Mouse (Mus musculus): ENCODE results near the gene 4930404H24Rik. TPM values are rescaled to one million over a fixed set of nuclear protein-coding genes. Genes with fewer than 3 reads are reported as not detected.

4930404H24Rik gene
- polyA plus RNA-seq, 1 experiment from 2014 or later: not detected

DNA sequence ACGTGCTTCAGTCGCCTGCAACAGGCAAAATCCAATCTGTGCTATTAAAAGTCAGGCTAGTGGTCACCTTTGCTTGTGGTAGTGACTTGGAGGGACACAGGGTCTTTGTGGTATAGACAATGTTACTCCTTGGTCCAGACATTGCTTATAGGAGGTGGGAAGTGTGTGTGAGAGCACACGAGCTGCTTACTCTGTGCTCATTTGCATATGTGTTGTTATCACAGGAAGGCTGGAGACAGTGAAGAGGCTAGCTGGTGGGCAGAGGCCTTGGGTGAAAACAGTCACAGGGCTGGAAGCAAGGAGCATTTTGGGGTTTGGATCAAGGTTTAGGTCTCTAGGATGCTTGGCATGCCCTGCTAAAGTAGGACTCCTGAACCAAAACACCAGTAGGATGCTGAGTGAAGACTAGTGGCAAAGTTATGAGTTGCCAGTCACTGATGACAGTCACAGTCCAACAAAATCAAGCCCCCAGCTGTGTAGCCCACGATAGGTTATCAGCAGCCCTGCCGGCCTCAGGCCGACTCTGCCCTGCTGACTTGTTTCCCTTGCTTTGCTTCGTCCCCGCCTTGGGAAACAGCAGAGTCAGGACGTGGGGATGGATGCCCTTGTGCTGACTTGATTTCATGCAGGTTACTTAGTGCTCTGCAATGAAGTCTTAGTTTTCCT, 37.6 kb upstream of the 4930404H24Rik start:
- no peaks in the 10 kb centered on the region for H3K27me3 ChIP-seq (replicated peaks)
- peak overlapping the region; percentile 51 for H3K9ac ChIP-seq
- H3K4me2 ChIP-seq: peak overlapping the region; percentile 48
- H3K4me1 ChIP-seq: peaks cover 71% of the 10 kb centered on the region
- H3K9me3 ChIP-seq (replicated peaks): no peaks in the 10 kb centered on the region
- WGBS (ENCODE audit: insufficient replicate concordance): 24% methylated on average over 9 of the region's 9 CpGs
- 0 out of 2 replicates have a peak overlapping the region, but pooled peaks have one; percentile 13 for H3K4me3 ChIP-seq
- peak overlapping the region; percentile 96 for H3K27ac ChIP-seq
- ATAC-seq: peak; percentile 85
- H3K36me3 ChIP-seq: peaks cover 11% of the 10 kb centered on the region

DNA sequence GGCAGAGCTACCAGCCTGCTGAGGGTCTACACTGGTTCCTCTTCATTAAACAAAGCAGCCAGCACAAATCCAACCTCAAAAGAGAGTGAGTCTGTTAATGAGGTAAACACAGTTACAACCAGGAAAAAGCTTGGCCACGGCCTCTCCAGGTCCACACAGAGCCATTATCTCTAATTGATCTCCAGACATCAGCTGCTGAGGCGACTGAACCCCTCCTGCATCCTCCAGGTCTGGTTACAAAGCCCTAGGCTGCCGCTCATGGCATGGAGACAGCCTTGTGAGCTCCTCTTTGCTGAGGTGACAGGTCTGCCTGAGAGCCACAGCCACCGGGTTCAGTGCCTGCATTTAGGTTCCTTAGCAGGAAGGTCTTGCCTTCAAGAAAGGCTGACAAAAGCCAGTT, 35.1 kb upstream of the 4930404H24Rik start:
- Histone ChIP-seq H3K9me3 (replicated peaks) (no peaks in the 10 kb centered on the region), H3K4me3 (no peak overlapping the region), H3K27ac (peak overlapping the region; percentile 49; the same call in 1 of the 2 replicates), H3K4me1 (peaks cover 73% of the 10 kb centered on the region), H3K27me3 (replicated peaks) (no peaks in the 10 kb centered on the region), H3K36me3 (peaks cover 29% of the 10 kb centered on the region), H3K9ac (no peak overlapping the region), H3K4me2 (no peak overlapping the region)
- WGBS (ENCODE audit: insufficient replicate concordance): 50% methylated on average over 4 of the region's 4 CpGs
- ATAC-seq: no peak

DNA sequence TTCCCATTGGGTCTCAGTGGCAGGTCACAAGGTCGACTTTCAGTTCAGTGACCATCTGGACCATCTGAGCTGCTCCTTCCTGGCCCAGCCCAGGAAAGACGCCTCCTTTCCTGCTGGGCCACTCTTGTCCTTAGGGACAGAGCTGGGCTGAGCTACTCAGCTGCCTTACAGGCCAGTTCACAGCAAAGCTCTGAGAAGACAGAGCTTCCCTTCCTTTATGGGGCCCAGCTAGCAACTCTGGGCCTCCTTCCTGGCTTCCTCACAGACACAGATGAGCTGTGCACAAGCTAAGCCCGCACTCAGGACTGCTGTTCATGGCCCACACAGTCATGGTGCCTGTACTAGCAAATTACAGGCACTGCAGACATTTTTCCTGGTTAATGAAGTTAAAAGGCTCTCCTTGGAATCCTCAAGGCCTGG, 34.6 kb upstream of the 4930404H24Rik start:
- peak overlapping the region; percentile 49 for H3K27ac ChIP-seq
- H3K4me2 ChIP-seq: no peak overlapping the region
- 44% methylated on average over 3 of the region's 3 CpGs for WGBS (ENCODE audit: insufficient replicate concordance)
- ATAC-seq: no peak
- H3K4me1 ChIP-seq: peaks cover 67% of the 10 kb centered on the region
- H3K4me3 ChIP-seq: no peak overlapping the region
- H3K27me3 ChIP-seq (replicated peaks): no peaks in the 10 kb centered on the region
- H3K9ac ChIP-seq: no peak overlapping the region
- peaks cover 35% of the 10 kb centered on the region for H3K36me3 ChIP-seq
- no peaks in the 10 kb centered on the region for H3K9me3 ChIP-seq (replicated peaks)

DNA sequence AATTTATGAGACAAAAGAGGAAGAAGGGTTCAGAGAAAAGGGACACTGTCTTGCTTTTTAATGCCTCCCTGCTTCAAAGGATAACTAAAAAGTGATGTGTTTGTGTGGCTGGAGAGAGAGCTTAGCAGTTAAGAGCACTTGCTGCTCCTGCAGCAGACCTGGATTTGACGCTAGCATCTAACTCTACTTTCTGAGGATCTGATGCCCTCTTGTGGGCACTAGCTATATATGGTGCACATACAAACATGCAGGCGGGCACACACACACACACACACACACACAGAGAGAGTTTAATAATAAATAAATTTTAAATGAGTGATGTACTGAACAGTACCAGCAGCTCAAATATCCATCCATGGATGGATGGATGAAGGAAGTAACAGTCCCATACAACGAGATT, 29.3 kb upstream of the 4930404H24Rik start:
- no peak overlapping the region for H3K9ac ChIP-seq
- H3K27me3 ChIP-seq (replicated peaks): no peaks in the 10 kb centered on the region
- 91% methylated on average over 3 of the region's 3 CpGs for WGBS (ENCODE audit: insufficient replicate concordance)
- peaks cover 16% of the 10 kb centered on the region for H3K4me1 ChIP-seq
- ATAC-seq: no peak
- H3K4me2 ChIP-seq: no peak overlapping the region
- no peak overlapping the region for H3K4me3 ChIP-seq
- no peak overlapping the region for H3K27ac ChIP-seq
- H3K9me3 ChIP-seq (replicated peaks): no peaks in the 10 kb centered on the region
- peaks cover 70% of the 10 kb centered on the region for H3K36me3 ChIP-seq

DNA sequence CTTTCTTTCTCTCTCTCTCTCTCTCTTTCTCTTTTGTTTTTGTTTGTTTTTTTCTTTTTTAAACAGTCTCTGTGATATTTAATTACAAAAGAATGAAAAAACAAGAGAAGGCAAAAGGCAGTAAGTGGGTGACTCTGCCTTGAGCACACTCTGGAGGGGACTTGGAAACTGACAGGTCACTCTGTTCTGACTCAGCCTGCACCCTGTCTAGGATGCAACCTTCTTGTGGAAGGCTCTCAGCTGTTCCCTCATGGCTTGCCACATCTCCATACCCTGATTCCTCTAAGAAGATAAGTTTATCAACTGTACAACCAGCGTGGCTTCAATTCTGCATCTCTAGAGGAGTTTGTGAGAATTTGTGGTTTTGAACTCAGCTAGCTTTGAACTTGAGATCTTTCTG, 25.2 kb upstream of the 4930404H24Rik start:
- Histone ChIP-seq H3K4me1 (peaks cover 15% of the 10 kb centered on the region; the same call in 1 of the 2 replicates), H3K27ac (no peak overlapping the region), H3K27me3 (replicated peaks) (no peaks in the 10 kb centered on the region), H3K4me2 (no peak overlapping the region), H3K4me3 (no peak overlapping the region), H3K9me3 (replicated peaks) (no peaks in the 10 kb centered on the region), H3K9ac (no peak overlapping the region), H3K36me3 (peaks cover 87% of the 10 kb centered on the region)
- 26% methylated on average over 1 of the region's 1 CpGs for WGBS (ENCODE audit: insufficient replicate concordance)
- ATAC-seq: no peak

DNA sequence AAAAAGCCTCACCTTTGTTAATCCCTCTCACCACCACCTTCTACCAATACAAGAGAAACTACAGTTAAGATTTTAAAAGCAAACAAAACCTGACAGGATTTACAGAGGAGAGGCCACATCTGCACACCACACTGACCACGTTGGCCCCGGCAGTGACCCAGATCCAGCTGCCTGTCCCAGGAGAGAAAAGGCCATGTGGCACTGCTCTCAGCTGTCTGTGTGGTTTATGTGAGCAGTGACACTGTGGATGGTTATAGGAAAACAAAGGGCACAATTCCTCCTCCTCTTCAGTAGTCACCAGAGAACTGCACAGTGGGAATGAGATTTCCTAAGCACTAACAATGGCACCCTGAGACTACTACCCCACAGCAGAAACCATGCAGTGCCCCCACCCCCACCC, 23.3 kb upstream of the 4930404H24Rik start:
- Histone ChIP-seq H3K4me3 (no peak overlapping the region), H3K9me3 (replicated peaks) (no peaks in the 10 kb centered on the region), H3K27me3 (replicated peaks) (no peaks in the 10 kb centered on the region), H3K9ac (no peak overlapping the region), H3K27ac (peak overlapping the region; percentile 26; the same call in 1 of the 2 replicates), H3K36me3 (peaks cover 83% of the 10 kb centered on the region), H3K4me2 (no peak overlapping the region), H3K4me1 (peaks cover 17% of the 10 kb centered on the region; the same call in 1 of the 2 replicates)
- WGBS (ENCODE audit: insufficient replicate concordance): 69% methylated on average over 2 of the region's 2 CpGs
- ATAC-seq: no peak

DNA sequence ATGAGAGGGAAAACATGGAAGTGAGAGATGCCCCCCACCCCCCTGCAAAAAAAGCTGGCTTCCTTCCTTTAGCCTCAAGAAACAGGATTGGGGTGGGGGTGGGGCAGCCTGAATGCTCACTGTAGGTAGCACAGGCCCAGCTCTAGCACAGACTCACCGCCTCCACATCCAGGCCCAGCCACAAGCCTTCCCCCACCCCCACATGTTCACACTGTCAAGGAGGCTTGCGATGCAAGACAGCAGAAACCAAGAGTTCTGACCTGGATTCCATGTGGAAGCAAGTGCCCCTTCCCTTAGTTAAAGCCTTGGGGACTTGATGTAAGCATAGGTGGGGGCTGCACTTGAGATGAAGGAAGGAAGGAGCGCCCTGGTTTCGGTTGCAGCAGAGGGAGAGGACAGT, 22.8 kb upstream of the 4930404H24Rik start:
- Histone ChIP-seq H3K9me3 (replicated peaks) (no peaks in the 10 kb centered on the region), H3K4me1 (peaks cover 21% of the 10 kb centered on the region; the same call in 1 of the 2 replicates), H3K9ac (no peak overlapping the region), H3K4me2 (no peak overlapping the region), H3K4me3 (no peak overlapping the region), H3K36me3 (peaks cover 83% of the 10 kb centered on the region), H3K27me3 (replicated peaks) (no peaks in the 10 kb centered on the region), H3K27ac (0 out of 2 replicates have a peak overlapping the region, but pooled peaks have one; percentile 4)
- ATAC-seq: no peak
- 75% methylated on average over 4 of the region's 4 CpGs for WGBS (ENCODE audit: insufficient replicate concordance)

DNA sequence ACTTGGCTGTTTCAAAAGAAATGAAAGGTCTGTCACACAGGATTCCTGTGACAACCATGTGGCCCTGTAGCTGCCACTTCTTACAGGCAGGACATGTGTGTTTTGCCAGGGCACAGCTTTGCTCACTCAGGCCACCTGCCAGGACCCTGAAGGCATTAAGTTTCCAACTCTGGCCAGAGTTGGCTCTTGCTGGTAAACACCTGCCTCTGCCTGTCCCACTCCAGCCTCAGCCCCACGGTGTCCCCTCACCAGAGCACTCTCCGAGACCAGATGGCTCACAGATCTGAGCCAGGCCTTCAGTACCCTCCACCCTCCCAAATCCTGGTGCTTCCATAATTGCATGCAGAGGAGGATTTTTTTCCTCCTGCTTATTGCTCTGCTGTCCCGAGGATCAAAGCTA, 21.6 kb upstream of the 4930404H24Rik start:
- no peak for ATAC-seq

DNA sequence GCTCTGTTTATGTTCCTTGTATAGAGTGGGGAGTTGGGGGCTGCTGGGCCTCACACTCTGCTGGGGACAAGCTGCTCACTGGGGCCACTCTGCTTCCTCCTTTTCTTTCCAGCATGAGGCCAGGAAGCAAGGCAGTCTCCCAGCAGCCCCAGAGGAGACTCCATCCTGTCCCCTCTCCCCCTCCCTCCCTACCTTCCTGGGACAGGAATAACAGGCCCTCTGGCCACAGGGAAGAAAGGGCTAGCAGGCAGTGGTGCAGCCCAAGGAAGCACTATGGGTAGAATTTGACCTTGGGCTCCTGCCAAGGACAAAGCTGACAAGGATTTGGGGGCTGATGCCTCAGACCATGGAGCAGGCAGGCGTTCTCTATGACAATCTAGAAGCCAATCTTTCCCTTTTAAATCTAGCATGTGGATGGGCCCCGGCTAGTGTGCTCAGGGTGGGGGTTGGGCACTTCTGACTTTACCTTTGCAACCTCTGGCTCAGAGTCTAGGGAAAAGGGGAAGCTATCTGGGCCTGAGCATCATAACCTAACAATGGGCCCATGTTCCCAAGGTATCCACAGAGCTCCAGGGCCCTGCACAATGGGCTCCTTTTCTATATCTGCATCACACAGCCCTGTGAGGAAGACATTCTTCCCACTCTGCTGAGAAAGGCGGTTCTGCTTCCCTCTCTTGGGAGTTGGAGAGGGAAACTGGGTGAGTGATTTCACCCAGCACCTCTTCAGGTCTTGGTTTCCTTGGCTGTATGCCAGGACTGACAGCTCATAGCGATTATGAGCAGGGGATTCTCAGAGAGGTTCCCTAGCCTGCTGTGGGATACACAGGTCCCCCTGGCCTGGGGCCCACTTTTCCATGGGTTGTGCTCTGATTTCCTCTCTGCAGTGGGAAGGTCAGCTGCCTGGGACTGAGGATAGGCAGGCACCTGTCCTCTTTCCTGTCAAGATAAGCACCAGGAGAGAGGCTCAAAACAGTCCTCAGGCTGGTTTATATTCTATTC, 17.2 kb upstream of the 4930404H24Rik start:
- ATAC-seq: no peak

More for the DNA sequence above, 21.6 kb upstream of the 4930404H24Rik start:
- Histone ChIP-seq H3K9me3 (replicated peaks) (no peaks in the 10 kb centered on the region), H3K36me3 (peaks cover 83% of the 10 kb centered on the region), H3K4me2 (no peak overlapping the region), H3K27me3 (replicated peaks) (no peaks in the 10 kb centered on the region), H3K4me3 (no peak overlapping the region), H3K4me1 (peaks cover 33% of the 10 kb centered on the region), H3K9ac (no peak overlapping the region), H3K27ac (no peak overlapping the region)
- WGBS (ENCODE audit: insufficient replicate concordance): 65% methylated on average over 3 of the region's 3 CpGs

DNA sequence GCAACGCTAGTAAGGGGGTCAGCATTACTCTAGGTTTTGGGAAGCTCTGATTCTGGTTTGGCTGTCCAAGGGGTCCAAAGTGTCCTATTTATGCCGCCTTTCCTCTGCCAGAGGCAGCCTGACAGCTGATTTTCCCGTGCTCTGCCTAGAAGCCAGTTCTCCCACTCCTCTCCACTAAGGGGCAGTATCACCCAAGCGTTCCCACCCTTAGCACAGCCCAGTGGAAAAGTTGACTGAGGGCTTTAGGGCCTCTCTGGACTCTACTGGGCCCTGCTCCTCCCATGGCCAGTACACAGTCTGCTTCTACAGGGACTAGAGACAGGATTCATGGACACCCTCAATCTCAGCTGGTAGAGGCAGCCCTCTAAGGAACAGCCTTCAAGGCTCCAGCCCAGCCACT, 14.0 kb upstream of the 4930404H24Rik start:
- WGBS (ENCODE audit: insufficient replicate concordance): 23% methylated on average over 4 of the region's 4 CpGs
- peak overlapping the region; percentile 73 for H3K27ac ChIP-seq
- no peaks in the 10 kb centered on the region for H3K9me3 ChIP-seq (replicated peaks)

More for the DNA sequence above, 17.2 kb upstream of the 4930404H24Rik start:
- 48% methylated on average over 4 of the region's 4 CpGs for WGBS (ENCODE audit: insufficient replicate concordance)
- no peak overlapping the region for H3K4me2 ChIP-seq
- H3K4me3 ChIP-seq: no peak overlapping the region
- H3K36me3 ChIP-seq: peaks cover 72% of the 10 kb centered on the region
- H3K9me3 ChIP-seq (replicated peaks): no peaks in the 10 kb centered on the region
- peaks cover 63% of the 10 kb centered on the region for H3K4me1 ChIP-seq
- H3K27ac ChIP-seq: peak overlapping the region; percentile 68
- H3K27me3 ChIP-seq (replicated peaks): no peaks in the 10 kb centered on the region
- no peak overlapping the region for H3K9ac ChIP-seq

DNA sequence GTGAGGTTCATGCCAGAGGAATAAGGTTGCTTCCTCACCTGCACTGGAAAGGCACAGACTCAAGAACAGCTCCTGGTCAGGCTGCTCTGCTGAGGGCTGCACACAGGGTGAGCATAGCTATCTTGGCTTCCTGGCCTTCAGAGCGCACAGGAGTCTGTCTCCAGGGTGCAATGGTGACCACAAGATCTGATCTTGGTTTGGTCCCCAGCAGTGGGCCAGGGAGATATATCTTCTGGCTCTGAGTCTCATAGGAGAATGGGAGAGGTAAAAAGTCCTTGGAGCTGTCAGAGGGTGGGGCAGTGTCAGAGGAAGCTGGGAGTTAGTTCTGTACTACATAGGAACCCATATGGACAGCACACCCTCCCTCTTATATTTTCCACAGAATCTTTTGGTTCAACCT, 13.1 kb upstream of the 4930404H24Rik start:
- H3K9me3 ChIP-seq (replicated peaks): no peaks in the 10 kb centered on the region
- H3K36me3 ChIP-seq: peaks cover 57% of the 10 kb centered on the region
- H3K27me3 ChIP-seq (replicated peaks): no peaks in the 10 kb centered on the region
- H3K4me2 ChIP-seq: no peak overlapping the region
- 18% methylated on average over 1 of the region's 1 CpGs for WGBS (ENCODE audit: insufficient replicate concordance)
- peak overlapping the region; percentile 44; the same call in 1 of the 2 replicates for H3K9ac ChIP-seq
- peak overlapping the region; percentile 73 for H3K27ac ChIP-seq
- peak; percentile 24; the same call in 1 of the 2 replicates for ATAC-seq
- H3K4me1 ChIP-seq: peaks cover 94% of the 10 kb centered on the region
- H3K4me3 ChIP-seq: no peak overlapping the region

More for the DNA sequence above, 14.0 kb upstream of the 4930404H24Rik start:
- no peak overlapping the region for H3K4me3 ChIP-seq
- H3K36me3 ChIP-seq: peaks cover 66% of the 10 kb centered on the region
- peak; percentile 70 for ATAC-seq
- H3K4me1 ChIP-seq: peaks cover 88% of the 10 kb centered on the region
- H3K9ac ChIP-seq: peak overlapping the region; percentile 44; the same call in 1 of the 2 replicates
- H3K4me2 ChIP-seq: no peak overlapping the region
- H3K27me3 ChIP-seq (replicated peaks): no peaks in the 10 kb centered on the region
